Mouse (Mus musculus) v-Abl transformed pro-B cells (cell line): ENCODE results near the gene Usp15.

ENCODE experiments used
- in situ Hi-C, 2 experiments: fragments of 400-800 bp; cut with MboI; formaldehyde crosslinking; loops; one replicate each; pipeline ENCODE4 v1.15.1; 2025; ENCODE audit not compliant: unreplicated experiment in 2 of 2

Usp15 gene

GRCm38 (mm10) chr10:123196835-123197559, at the start of gene Usp15:
Gene Usp15, minus strand, starts transcription at chr10:123196995.
- in situ Hi-C loops, result loop anchor here in 1 of 2 experiments (5.0 to 25.0 kb wide), 2 partner anchors 400 to 1585 kb away; no protein-coding TSS in a partner anchor

- in situ Hi-C loops, result no loop called here
Observed at GRCm38 (mm10) chr10:123229420-123229819, 32.6 kb upstream of the Usp15 start.

- in situ Hi-C loops, result loop anchor here in 1 of 2 experiments (25.0 kb wide), 1 partner anchor 435 kb away; no protein-coding TSS in a partner anchor
Observed at GRCm38 (mm10) chr10:123222785-123223184, 26.0 kb upstream of the Usp15 start.

GRCm38 (mm10) chr10:123209517-123209916, 12.7 kb upstream of the Usp15 start:
- in situ Hi-C loops, result loop anchor here in 1 of 2 experiments (25.0 kb wide), 1 partner anchor 422 kb away; no protein-coding TSS in a partner anchor

- in situ Hi-C loops, result loop anchor here in 1 of 2 experiments (25.0 kb wide), 1 partner anchor 421 kb away; no protein-coding TSS in a partner anchor
Observed at GRCm38 (mm10) chr10:123208336-123208735, 11.5 kb upstream of the Usp15 start.

GRCm38 (mm10) chr10:123206074-123206473, 9.3 kb upstream of the Usp15 start:
- in situ Hi-C loops, result loop anchor here in 1 of 2 experiments (25.0 kb wide), 1 partner anchor 419 kb away; no protein-coding TSS in a partner anchor

GRCm38 (mm10) chr10:123205364-123205763, 8.6 kb upstream of the Usp15 start:
- in situ Hi-C loops, result loop anchor here in 1 of 2 experiments (25.0 kb wide), 1 partner anchor 418 kb away; no protein-coding TSS in a partner anchor

GRCm38 (mm10) chr10:123201981-123202758, 5.4 kb upstream of the Usp15 start:
- in situ Hi-C loops, result loop anchor here in 1 of 2 experiments (25.0 kb wide), 1 partner anchor 415 kb away; no protein-coding TSS in a partner anchor

- in situ Hi-C loops, result loop anchor here in 1 of 2 experiments (25.0 kb wide), 1 partner anchor 414 kb away; no protein-coding TSS in a partner anchor
Observed at GRCm38 (mm10) chr10:123201436-123201835, 4.6 kb upstream of the Usp15 start.

- in situ Hi-C loops, result loop anchor here in 1 of 2 experiments (25.0 kb wide), 1 partner anchor 414 kb away; no protein-coding TSS in a partner anchor
Observed at GRCm38 (mm10) chr10:123200996-123201395, 4.2 kb upstream of the Usp15 start.

GRCm38 (mm10) chr10:123200320-123200659, 3.5 kb upstream of the Usp15 start:
- in situ Hi-C loops, result loop anchor here in 1 of 2 experiments (25.0 kb wide), 1 partner anchor 413 kb away; no protein-coding TSS in a partner anchor

- in situ Hi-C loops, result loop anchor here (5.0 to 25.0 kb wide), 3 partner anchors 402 to 1587 kb away; no protein-coding TSS in a partner anchor
Observed at GRCm38 (mm10) chr10:123199615-123200319, 3.0 kb upstream of the Usp15 start.

GRCm38 (mm10) chr10:123199119-123199518, 2.3 kb upstream of the Usp15 start:
- in situ Hi-C loops, result loop anchor here in 1 of 2 experiments (5.0 to 25.0 kb wide), 2 partner anchors 402 to 1587 kb away; no protein-coding TSS in a partner anchor

- in situ Hi-C loops, result loop anchor here in 1 of 2 experiments (5.0 to 25.0 kb wide), 2 partner anchors 401 to 1586 kb away; no protein-coding TSS in a partner anchor
Observed at GRCm38 (mm10) chr10:123198183-123198582, 1.4 kb upstream of the Usp15 start.

GRCm38 (mm10) chr10:123195961-123196834, 597 bp downstream of the Usp15 start:
- in situ Hi-C loops, result loop anchor here in 1 of 2 experiments (5.0 to 25.0 kb wide), 2 partner anchors 399 to 1584 kb away; no protein-coding TSS in a partner anchor

GRCm38 (mm10) chr10:123195501-123195900, 1.3 kb downstream of the Usp15 start:
- in situ Hi-C loops, result loop anchor here in 1 of 2 experiments (5.0 to 25.0 kb wide), 2 partner anchors 398 to 1583 kb away; no protein-coding TSS in a partner anchor

- in situ Hi-C loops, result loop anchor here in 1 of 2 experiments (25.0 kb wide), 1 partner anchor 1579 kb away; no protein-coding TSS in a partner anchor
Observed at GRCm38 (mm10) chr10:123191038-123191437, 5.8 kb downstream of the Usp15 start.

- in situ Hi-C loops, result loop anchor here in 1 of 2 experiments (25.0 kb wide), 1 partner anchor 1575 kb away; no protein-coding TSS in a partner anchor
Observed at GRCm38 (mm10) chr10:123187337-123187736, 9.5 kb downstream of the Usp15 start.
